Mouse (Mus musculus): ENCODE results near the gene Cyct. TPM values are rescaled to one million over a fixed set of nuclear protein-coding genes. Genes with fewer than 3 reads are reported as not detected.

Gene Cyct
- total and polyA plus RNA-seq, 2 experiments from 2014 or later, result 0.34 TPM; not detected in 1

DNA sequence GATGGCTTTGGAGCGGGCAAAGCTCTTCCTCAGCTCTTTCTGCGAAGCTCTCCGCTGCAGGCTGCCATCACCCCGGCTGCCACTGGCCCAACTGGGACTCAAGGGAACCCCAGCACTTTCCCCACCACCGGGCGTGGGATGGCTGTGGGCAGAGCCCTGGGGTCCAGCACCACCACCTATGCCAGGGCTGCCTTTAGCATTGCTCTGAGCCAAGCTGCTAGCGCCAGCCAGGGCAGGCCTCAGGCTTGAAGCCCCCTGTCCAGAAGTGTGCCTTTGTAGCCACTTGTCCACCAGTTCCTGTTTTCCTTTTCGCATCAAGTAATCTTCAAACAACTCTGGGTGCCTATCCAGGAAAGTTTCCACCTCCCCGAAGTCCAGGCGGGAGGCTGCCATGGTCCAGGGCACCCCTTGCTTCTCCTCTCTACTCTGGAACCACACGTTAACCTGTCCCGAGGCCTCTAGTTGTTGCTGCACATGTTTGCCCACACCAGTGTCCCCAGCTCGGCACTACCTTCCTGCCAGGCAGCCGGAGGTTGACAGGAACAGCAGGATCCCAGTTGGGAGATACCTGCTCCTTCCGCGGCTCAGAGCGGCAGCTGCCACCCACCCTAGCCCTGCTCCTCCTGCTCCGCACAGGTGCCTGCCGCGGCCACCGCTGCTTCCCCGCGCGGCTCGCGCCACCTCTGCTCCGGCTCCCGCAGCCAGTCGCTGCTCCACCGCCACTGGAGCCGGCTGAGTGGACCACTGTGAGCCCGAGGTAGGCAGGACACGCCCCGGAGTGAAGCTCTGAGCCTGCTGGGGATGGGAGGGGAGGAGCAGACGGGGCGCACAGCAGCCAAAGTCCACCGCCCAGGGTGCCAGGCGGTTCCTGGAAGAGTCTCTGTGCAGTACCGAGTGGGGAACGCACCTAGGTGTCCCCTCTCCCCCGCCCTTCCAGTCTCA lies 21.8 kb downstream of the Cyct start, which contains the start of gene Pde11a:
Gene Pde11a, minus strand, starts transcription at position 560 of the 942 bp plus-strand sequence.
- 0 out of 2 replicates have a peak, but pooled peaks cover 5% of the 10 kb centered on the region for H3K4me1 ChIP-seq (ENCODE audit: insufficient read depth)
- H3K27me3 ChIP-seq (ENCODE audit: insufficient read depth, low read length), result peaks cover 4% of the 10 kb centered on the region; the same call in 1 of the 2 replicates
- ATAC-seq, result peak; percentile 55
- H3K36me3 ChIP-seq (ENCODE audit: insufficient read depth), result no peaks in the 10 kb centered on the region
- H3K4me3 ChIP-seq (ENCODE audit: low read depth, low read length), result peak within 1 kb of the TSS; percentile 44
- H3K4me2 ChIP-seq (ENCODE audit: low read depth), result peak within 1 kb of the TSS; percentile 88
- H3K9me3 ChIP-seq (ENCODE audit: low read length), result no peaks in the 10 kb centered on the region
- no peak for DNase-seq
- TF ChIP-seq CTCF (IDR thresholded peaks at IDR 0.05; ENCODE audit: low read depth), result no peak
- peak within 1 kb of the TSS; percentile 45 for H3K9ac ChIP-seq
- 19% methylated on average over 40 of the region's 41 CpGs for WGBS
- H3K27ac ChIP-seq (ENCODE audit: low read depth, low read length), result no peak within 1 kb of the TSS

GRCm38 (mm10) chr2:76334596-76334995 lies 25.7 kb downstream of the Cyct start:
- H3K4me1 ChIP-seq (ENCODE audit: insufficient read depth), result 0 out of 2 replicates have a peak, but pooled peaks cover 5% of the 10 kb centered on the region
- no peak overlapping the region for H3K4me3 ChIP-seq (ENCODE audit: low read depth, low read length)
- H3K9me3 ChIP-seq (ENCODE audit: low read length), result no peaks in the 10 kb centered on the region
- ATAC-seq (no peak), DNase-seq (peak; percentile 33)
- no peak overlapping the region for H3K9ac ChIP-seq
- H3K4me2 ChIP-seq (ENCODE audit: low read depth), result no peak overlapping the region
- peak; percentile 50 for TF ChIP-seq CTCF (IDR thresholded peaks at IDR 0.05; ENCODE audit: low read depth)
- WGBS, result 62% methylated on average over 5 of the region's 5 CpGs
- peaks cover 4% of the 10 kb centered on the region; the same call in 1 of the 2 replicates for H3K27me3 ChIP-seq (ENCODE audit: insufficient read depth, low read length)
- no peaks in the 10 kb centered on the region for H3K36me3 ChIP-seq (ENCODE audit: insufficient read depth)
- H3K27ac ChIP-seq (ENCODE audit: low read depth, low read length), result no peak overlapping the region

GRCm38 (mm10) chr2:76332161-76332805 lies 28.0 kb downstream of the Cyct start:
- DNase-seq, result no peak
- no peak overlapping the region for H3K4me2 ChIP-seq (ENCODE audit: low read depth)

GRCm38 (mm10) chr2:76330081-76330480 lies 30.2 kb downstream of the Cyct start:
- no peak overlapping the region for H3K4me3 ChIP-seq (ENCODE audit: low read depth, low read length)
- H3K36me3 ChIP-seq (ENCODE audit: insufficient read depth), result no peaks in the 10 kb centered on the region
- H3K27me3 ChIP-seq (ENCODE audit: insufficient read depth, low read length), result no peaks in the 10 kb centered on the region
- TF ChIP-seq CTCF (IDR thresholded peaks at IDR 0.05; ENCODE audit: low read depth), result no peak
- H3K27ac ChIP-seq (ENCODE audit: low read depth, low read length), result no peak overlapping the region
- DNase-seq (no peak), ATAC-seq (no peak)
- no peak overlapping the region for H3K4me2 ChIP-seq (ENCODE audit: low read depth)
- WGBS, result 93% methylated on average over 5 of the region's 5 CpGs
- H3K9me3 ChIP-seq (ENCODE audit: low read length), result no peaks in the 10 kb centered on the region
- H3K4me1 ChIP-seq (ENCODE audit: insufficient read depth), result no peaks in the 10 kb centered on the region
- H3K9ac ChIP-seq, result no peak overlapping the region

More at GRCm38 (mm10) chr2:76332161-76332805, 28.0 kb downstream of the Cyct start:
- no peak overlapping the region for H3K9ac ChIP-seq
- no peak for TF ChIP-seq CTCF (IDR thresholded peaks at IDR 0.05; ENCODE audit: low read depth)
- H3K27me3 ChIP-seq (ENCODE audit: insufficient read depth, low read length), result no peaks in the 10 kb centered on the region; the same call in 1 of the 2 replicates
- WGBS, result 74% methylated on average over 11 of the region's 11 CpGs
- ATAC-seq, result no peak
- H3K36me3 ChIP-seq (ENCODE audit: insufficient read depth), result no peaks in the 10 kb centered on the region
- H3K4me3 ChIP-seq (ENCODE audit: low read depth, low read length), result no peak overlapping the region
- H3K4me1 ChIP-seq (ENCODE audit: insufficient read depth), result no peaks in the 10 kb centered on the region
- H3K9me3 ChIP-seq (ENCODE audit: low read length), result no peaks in the 10 kb centered on the region
- H3K27ac ChIP-seq (ENCODE audit: low read depth, low read length), result no peak overlapping the region

DNA sequence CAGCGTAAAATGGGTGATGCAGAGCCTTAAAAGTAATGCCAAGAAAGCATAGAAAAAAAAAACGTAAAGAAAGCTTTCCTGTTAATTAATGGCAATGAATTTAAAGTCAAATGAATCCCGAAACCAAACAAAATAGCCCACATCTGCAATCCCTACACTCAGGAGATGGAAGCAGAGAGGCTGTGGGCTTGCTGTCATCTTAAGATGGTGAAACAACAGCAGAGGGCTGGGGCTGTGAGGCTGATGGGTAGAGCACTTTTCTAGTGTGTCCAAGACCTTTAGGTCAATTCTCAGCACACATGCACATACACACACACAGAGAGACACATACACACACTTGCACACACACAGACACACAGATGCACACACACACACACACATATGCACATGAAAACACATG lies 34.1 kb downstream of the Cyct start:
- Histone ChIP-seq H3K36me3 (ENCODE audit: insufficient read depth) (no peaks in the 10 kb centered on the region), H3K9ac (no peak overlapping the region), H3K27me3 (ENCODE audit: insufficient read depth, low read length) (no peaks in the 10 kb centered on the region), H3K4me1 (ENCODE audit: insufficient read depth) (no peaks in the 10 kb centered on the region), H3K4me2 (ENCODE audit: low read depth) (no peak overlapping the region), H3K4me3 (ENCODE audit: low read depth, low read length) (no peak overlapping the region), H3K27ac (ENCODE audit: low read depth, low read length) (no peak overlapping the region), H3K9me3 (ENCODE audit: low read length) (no peaks in the 10 kb centered on the region)
- TF ChIP-seq CTCF (IDR thresholded peaks at IDR 0.05; ENCODE audit: low read depth), result no peak
- DNase-seq, result no peak
- 93% methylated on average over 3 of the region's 3 CpGs for WGBS
- ATAC-seq, result no peak

- 79% methylated on average over 5 of the region's 5 CpGs for WGBS
- H3K27ac ChIP-seq (ENCODE audit: low read depth, low read length), result no peak overlapping the region
- no peak overlapping the region for H3K9ac ChIP-seq
- DNase-seq (no peak), ATAC-seq (no peak)
- H3K4me1 ChIP-seq (ENCODE audit: insufficient read depth), result no peaks in the 10 kb centered on the region
- no peak for TF ChIP-seq CTCF (IDR thresholded peaks at IDR 0.05; ENCODE audit: low read depth)
- no peaks in the 10 kb centered on the region for H3K36me3 ChIP-seq (ENCODE audit: insufficient read depth)
- H3K4me3 ChIP-seq (ENCODE audit: low read depth, low read length), result no peak overlapping the region
- H3K4me2 ChIP-seq (ENCODE audit: low read depth), result no peak overlapping the region
- no peaks in the 10 kb centered on the region for H3K9me3 ChIP-seq (ENCODE audit: low read length)
- no peaks in the 10 kb centered on the region for H3K27me3 ChIP-seq (ENCODE audit: insufficient read depth, low read length)
These were observed 35.8 kb downstream of the Cyct start for GRCm38 (mm10) chr2:76324463-76324862.

Measured in forebrain, postnatal 0 days (tissue).